Mouse (Mus musculus): ENCODE measurements around the gene Dner. TPM values are rescaled to one million over a fixed set of nuclear protein-coding genes. Genes with fewer than 3 reads are reported as not detected.

Gene Dner
- polyA plus RNA-seq, 1 experiment from 2014 or later, result 156 TPM

DNA sequence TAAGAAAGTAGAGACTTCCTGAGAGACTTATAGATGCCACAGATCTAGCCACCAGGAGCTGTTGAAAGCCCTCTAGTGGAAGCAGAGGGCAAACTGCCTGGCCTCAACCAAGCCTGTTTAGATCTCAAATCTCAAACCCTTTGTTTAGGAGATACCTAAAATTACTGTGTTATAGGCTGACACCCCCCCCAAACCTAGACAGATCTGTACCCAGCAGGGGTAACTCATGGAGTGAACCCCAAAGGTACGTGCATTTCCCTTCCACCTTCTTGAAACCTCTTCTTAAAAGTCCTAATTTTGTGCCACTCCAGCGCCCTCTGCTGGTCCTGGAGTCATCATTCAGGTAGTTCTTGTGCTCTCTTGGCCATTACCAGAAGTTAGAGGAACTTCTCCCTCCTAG lies 1.1 kb upstream of the Dner start:
- H3K27me3 ChIP-seq, result no peaks in the 10 kb centered on the region
- 0% methylated on average over 2 of the region's 2 CpGs for WGBS
- H3K9me3 ChIP-seq, result no peaks in the 10 kb centered on the region
- no peak overlapping the region for H3K27ac ChIP-seq
- no peak for ATAC-seq
- H3K4me2 ChIP-seq (replicated peaks), result peak overlapping the region; percentile 16
- H3K36me3 ChIP-seq, result no peaks in the 10 kb centered on the region
- no peak overlapping the region for H3K9ac ChIP-seq (replicated peaks)
- H3K4me1 ChIP-seq (replicated peaks), result peaks cover 29% of the 10 kb centered on the region
- no peak overlapping the region for H3K4me3 ChIP-seq (replicated peaks)

DNA sequence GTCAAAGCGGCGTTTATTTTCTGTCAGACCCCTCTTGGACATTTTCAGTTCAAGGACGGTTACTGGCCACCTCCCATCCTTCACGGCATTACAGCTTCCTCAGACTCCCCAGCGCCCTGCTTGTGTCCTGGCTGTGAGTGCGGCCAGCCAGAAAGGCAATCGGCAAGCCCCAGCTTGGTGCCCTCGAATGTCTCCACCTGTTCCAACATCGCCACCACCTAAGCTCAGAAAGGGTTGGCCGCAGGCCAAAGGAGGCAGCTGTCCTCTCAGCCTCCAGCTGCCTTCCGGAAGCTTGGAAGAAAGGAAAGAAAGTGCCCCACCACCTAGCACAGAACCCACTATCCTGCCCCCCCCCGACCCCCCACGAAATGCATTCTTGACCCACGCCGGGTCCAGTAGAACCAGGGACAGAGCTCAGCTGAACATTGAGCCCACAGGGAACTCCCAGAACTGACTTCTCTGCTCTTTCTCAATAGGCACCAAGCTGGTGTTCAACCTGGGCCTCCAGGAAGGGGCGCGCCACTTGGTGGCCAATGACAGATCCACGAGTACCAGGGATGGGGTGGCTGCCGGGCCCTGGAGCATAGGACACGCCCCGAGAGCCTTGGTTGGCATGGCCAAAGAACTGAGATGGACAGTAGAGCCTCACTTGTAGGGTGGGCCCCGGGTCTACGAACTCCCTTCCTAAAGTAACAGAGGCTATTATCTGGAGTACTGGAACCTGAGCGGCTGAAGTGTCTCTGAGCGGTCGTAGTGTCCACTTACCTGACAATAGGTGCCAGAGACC lies 1.1 kb downstream of the Dner start:
- Histone ChIP-seq H3K4me2 (replicated peaks) (peak overlapping the region; percentile 77), H3K9ac (replicated peaks) (peak overlapping the region; percentile 96), H3K4me1 (replicated peaks) (peaks cover 39% of the 10 kb centered on the region), H3K36me3 (no peaks in the 10 kb centered on the region), H3K9me3 (no peaks in the 10 kb centered on the region), H3K27me3 (no peaks in the 10 kb centered on the region), H3K27ac (peak overlapping the region; percentile 96), H3K4me3 (replicated peaks) (peak overlapping the region; percentile 93)
- ATAC-seq, result peak; percentile 74
- 9% methylated on average over 26 of the region's 26 CpGs for WGBS

DNA sequence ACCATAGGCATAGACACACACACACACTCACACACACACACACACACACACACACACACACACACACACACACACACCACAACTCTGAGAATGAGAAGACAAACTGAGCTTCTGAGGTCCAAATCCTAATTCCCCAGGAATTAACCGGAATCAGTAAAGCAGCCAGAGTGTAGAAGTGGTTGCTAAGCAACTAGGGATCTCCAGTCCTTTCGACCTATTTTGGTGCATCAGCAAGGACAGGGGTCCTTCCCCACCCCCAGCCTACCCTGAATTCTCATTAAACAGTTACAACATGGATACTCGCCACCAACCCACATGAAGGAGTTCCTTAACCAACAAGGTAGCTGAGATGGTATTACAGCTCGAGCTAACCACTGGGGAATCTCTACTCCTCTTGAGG lies 18.1 kb downstream of the Dner start:
- Histone ChIP-seq H3K9me3 (peaks cover 3% of the 10 kb centered on the region; the same call in 1 of the 2 replicates), H3K4me2 (replicated peaks) (no peak overlapping the region), H3K9ac (replicated peaks) (no peak overlapping the region), H3K4me1 (replicated peaks) (peaks cover 6% of the 10 kb centered on the region), H3K4me3 (replicated peaks) (no peak overlapping the region), H3K27me3 (no peaks in the 10 kb centered on the region), H3K36me3 (no peaks in the 10 kb centered on the region), H3K27ac (no peak overlapping the region)
- ATAC-seq, result no peak
- WGBS, result 49% methylated on average over 4 of the region's 4 CpGs

DNA sequence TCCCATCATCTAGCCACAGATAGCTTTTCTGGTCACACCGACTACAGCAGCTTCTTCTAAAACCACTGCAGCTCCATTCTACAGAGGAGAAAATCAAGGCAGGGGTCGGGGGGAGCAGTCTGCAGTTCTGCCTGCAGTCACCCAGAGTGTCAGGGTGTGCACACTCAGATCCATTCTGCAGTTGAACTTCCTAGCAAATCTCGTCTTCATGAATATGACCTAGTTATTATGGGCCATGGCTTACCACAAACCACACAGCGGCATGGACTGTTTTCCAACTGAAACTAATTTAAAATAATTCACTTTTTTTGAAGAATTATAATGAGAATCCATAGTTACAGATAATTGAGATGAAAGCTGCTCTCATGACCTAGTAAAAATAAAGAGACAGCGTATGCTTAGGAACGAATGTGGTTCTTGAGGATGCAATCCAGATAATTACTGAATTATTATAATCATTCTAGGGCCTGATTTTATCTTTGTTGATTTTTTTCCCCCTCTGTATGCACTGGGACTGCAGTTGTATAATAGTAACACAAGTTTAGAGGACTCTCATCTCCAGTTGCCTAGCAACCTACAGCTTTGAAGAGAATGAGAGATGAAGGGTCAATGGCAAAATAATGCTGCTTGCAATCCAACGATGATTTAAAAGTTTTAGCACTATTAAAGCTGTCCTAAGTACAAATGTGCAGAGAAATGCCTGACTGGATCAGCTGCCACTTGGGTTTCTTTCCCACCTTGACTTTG lies 27.7 kb downstream of the Dner start:
- H3K27me3 ChIP-seq, result no peaks in the 10 kb centered on the region
- no peak for ATAC-seq
- H3K4me2 ChIP-seq (replicated peaks), result no peak overlapping the region
- H3K9me3 ChIP-seq, result no peaks in the 10 kb centered on the region
- no peaks in the 10 kb centered on the region for H3K36me3 ChIP-seq
- 70% methylated on average over 7 of the region's 7 CpGs for whole genome bisulfite sequencing
- no peak overlapping the region for H3K9ac ChIP-seq (replicated peaks)
- H3K27ac ChIP-seq, result no peak overlapping the region
- peaks cover 15% of the 10 kb centered on the region for H3K4me1 ChIP-seq (replicated peaks)
- no peak overlapping the region for H3K4me3 ChIP-seq (replicated peaks)

DNA sequence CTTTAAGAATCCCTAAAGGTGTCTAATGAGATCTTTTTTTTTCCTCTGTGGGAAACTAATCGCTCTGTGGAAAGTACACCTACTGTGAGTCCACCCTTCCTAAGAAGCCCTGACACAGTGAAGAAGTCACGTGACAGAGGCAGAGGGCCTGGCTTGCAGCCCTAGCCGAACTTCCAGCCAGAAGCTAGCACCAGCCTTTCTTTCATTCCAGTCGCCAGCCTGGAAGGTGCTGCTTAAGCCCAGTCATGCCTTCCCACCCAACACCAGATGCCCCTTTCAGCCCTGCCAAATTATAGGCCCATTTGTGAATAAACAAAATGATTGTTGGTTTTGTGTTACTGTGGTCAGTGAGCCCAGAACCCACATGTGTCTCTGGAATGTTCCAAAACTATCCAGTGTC lies 28.4 kb downstream of the Dner start:
- Histone ChIP-seq H3K4me1 (replicated peaks) (peaks cover 15% of the 10 kb centered on the region), H3K36me3 (no peaks in the 10 kb centered on the region), H3K4me3 (replicated peaks) (no peak overlapping the region), H3K27ac (no peak overlapping the region), H3K9ac (replicated peaks) (no peak overlapping the region), H3K27me3 (no peaks in the 10 kb centered on the region), H3K9me3 (no peaks in the 10 kb centered on the region), H3K4me2 (replicated peaks) (no peak overlapping the region)
- 84% methylated on average over 4 of the region's 4 CpGs for WGBS
- no peak for ATAC-seq

DNA sequence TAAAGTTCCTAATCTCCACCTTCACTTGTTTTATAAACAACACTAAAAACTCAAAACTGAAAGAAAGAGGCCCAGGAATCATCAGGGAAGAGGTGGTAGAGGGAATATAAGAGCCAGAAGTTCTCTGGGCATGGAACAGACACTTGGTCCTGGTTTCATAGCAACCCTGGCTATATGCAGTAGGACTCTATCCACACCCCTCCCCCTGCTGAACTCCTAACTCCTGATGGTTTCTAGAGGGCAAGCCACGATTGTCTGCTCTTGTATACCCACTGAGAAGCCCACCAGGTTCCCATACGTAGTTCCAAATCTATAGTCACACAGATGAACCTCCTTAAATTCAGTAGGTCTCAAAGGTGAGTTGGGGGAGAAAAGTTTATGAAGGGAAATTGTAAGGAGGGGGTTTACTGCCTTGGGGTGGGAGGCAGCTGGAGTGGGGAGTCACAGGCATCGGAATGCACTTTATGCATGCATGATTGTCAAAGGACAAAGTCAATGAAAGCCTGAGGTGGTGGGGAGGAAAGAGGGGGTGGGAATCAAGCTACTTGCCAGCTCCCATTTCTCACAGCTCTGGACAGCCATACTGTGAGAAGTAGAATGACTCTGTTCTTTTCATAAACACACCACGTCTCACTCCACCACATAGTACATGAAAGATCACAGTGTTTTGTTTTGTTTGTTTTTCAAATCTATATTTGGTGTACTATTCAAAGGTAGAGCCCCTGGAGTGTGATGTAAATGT lies 31.5 kb downstream of the Dner start:
- Histone ChIP-seq H3K4me2 (replicated peaks) (no peak overlapping the region), H3K9me3 (no peaks in the 10 kb centered on the region), H3K9ac (replicated peaks) (no peak overlapping the region), H3K27ac (no peak overlapping the region), H3K27me3 (no peaks in the 10 kb centered on the region), H3K4me3 (replicated peaks) (no peak overlapping the region), H3K4me1 (replicated peaks) (peaks cover 24% of the 10 kb centered on the region), H3K36me3 (no peaks in the 10 kb centered on the region)
- WGBS, result 41% methylated on average over 4 of the region's 4 CpGs
- no peak for ATAC-seq

DNA sequence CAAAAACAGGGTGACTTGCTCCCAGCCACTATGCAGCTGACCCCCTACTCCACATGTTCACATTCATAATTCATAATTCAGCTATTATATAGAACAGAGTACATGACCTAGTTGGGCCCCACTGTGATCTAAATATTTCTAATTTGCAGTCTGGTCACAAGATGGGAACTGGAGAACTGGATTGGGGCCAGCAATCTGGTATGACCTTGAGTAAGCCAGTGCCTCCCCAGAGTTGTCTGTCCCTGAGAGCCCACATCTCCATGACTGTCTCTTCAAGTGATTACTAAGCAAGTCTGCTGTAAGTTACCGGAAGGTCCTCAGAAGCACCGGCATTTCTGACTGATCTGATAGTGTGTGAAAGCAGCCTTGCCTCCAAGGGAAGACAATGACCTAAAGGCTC lies 49.2 kb downstream of the Dner start:
- ATAC-seq, result no peak
- Histone ChIP-seq H3K9me3 (no peaks in the 10 kb centered on the region), H3K4me1 (replicated peaks) (peaks cover 5% of the 10 kb centered on the region; the same call in 1 of the 2 replicates), H3K27ac (no peak overlapping the region), H3K4me2 (replicated peaks) (no peak overlapping the region), H3K9ac (replicated peaks) (no peak overlapping the region), H3K36me3 (no peaks in the 10 kb centered on the region), H3K27me3 (no peaks in the 10 kb centered on the region), H3K4me3 (replicated peaks) (no peak overlapping the region)
- 93% methylated on average over 2 of the region's 2 CpGs for WGBS

DNA sequence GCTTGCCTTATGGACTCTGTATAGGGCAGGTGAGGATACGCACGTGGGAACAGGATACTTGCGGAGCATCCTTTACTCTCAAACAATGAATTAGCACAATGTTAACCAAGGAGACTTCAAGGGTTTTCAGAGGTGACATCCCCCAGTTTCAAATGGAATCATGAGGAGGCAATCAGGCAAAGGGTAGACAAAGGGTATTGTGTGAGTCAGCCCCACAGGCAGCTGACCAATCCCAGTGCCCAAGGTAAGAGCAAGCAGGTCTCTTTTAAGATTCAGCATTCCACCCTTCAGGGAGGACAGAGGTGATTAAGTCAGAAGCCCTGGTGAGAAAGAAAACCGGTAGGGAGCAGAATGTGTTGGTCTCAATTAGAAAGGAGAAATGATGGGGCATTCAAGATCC lies 55.6 kb downstream of the Dner start:
- no peaks in the 10 kb centered on the region for H3K27me3 ChIP-seq
- WGBS, result 64% methylated on average over 4 of the region's 4 CpGs
- H3K4me3 ChIP-seq (replicated peaks), result no peak overlapping the region
- H3K36me3 ChIP-seq, result no peaks in the 10 kb centered on the region
- no peak overlapping the region for H3K9ac ChIP-seq (replicated peaks)
- H3K4me2 ChIP-seq (replicated peaks), result no peak overlapping the region
- no peaks in the 10 kb centered on the region for H3K9me3 ChIP-seq
- H3K27ac ChIP-seq, result no peak overlapping the region
- ATAC-seq, result no peak
- peaks cover 30% of the 10 kb centered on the region for H3K4me1 ChIP-seq (replicated peaks)

DNA sequence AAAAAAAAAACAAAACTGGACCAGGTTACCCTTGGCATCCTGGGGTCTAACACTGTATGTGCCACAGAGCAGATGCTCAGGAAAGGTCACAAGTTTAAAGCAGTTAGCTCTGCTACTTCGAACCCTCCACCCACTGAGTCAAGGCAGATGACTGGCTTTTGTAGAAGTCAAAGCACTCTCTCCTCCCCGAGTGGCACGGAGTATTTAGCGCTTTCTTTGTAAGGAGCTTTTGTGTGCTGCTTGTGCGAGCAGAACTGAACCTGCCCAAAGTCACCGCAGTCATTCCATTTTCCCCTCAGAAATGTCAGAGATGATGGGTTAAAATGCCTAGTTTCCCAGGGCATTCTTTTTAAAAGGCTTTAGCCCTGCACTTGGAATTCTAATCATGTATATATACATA lies 59.1 kb downstream of the Dner start:
- peaks cover 25% of the 10 kb centered on the region for H3K4me1 ChIP-seq (replicated peaks)
- no peaks in the 10 kb centered on the region for H3K9me3 ChIP-seq
- H3K4me2 ChIP-seq (replicated peaks), result no peak overlapping the region
- no peak overlapping the region for H3K4me3 ChIP-seq (replicated peaks)
- H3K9ac ChIP-seq (replicated peaks), result no peak overlapping the region
- ATAC-seq, result no peak
- peak overlapping the region; percentile 60 for H3K27ac ChIP-seq
- no peaks in the 10 kb centered on the region for H3K36me3 ChIP-seq
- 7% methylated on average over 6 of the region's 6 CpGs for WGBS
- no peaks in the 10 kb centered on the region for H3K27me3 ChIP-seq

DNA sequence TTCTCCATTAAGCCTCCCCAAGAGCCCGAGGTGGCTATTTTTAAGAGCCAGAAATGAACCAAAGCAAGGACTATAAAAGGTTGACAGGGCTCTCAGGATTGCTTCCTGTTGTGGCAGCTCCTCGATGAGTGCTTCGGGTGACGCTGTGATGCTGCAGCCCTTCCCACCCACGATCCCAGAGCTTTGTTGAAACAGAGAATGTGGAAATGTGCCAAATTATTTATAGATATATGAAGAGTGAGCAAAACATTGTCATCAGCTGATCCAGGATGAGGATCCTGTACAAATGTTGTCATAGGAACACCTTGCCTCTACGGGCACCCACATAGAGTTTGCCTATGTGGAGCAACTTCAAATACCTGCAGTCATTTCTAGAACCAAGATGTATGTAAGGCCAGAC lies 67.8 kb downstream of the Dner start:
- no peaks in the 10 kb centered on the region for H3K27me3 ChIP-seq
- H3K9me3 ChIP-seq, result no peaks in the 10 kb centered on the region
- peaks cover 11% of the 10 kb centered on the region for H3K4me1 ChIP-seq (replicated peaks)
- 89% methylated on average over 6 of the region's 6 CpGs for WGBS
- H3K4me3 ChIP-seq (replicated peaks), result no peak overlapping the region
- H3K4me2 ChIP-seq (replicated peaks), result no peak overlapping the region
- ATAC-seq, result no peak
- no peaks in the 10 kb centered on the region for H3K36me3 ChIP-seq
- H3K9ac ChIP-seq (replicated peaks), result no peak overlapping the region
- no peak overlapping the region for H3K27ac ChIP-seq

DNA sequence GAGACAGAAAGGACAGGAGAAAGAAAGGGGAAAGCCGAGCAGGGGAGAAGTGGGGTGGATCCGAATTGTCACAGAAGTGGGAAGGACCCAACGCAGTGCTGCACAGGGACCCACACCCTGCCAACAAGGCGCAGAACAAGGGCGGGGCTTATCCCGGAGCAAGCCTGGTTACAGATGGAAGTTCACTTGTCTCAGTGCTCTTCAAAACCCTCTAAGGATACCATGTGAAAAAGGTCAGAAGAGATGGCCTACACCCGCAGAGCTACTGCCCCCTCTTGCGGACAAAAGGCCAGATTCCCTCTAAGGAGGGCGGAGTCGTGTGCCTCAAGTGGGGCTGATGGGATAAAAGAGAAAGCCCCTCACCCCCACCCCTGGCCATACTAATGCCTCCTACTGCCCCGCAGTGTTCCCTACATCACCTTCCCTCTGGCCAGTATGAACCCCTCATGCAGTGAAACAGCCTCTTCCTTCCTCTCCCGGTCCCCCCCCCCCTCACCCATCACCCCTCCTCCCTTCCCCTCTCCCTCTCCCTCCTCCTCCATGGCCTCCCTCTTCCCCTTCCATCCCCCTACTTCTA lies 73.0 kb downstream of the Dner start:
- peak; percentile 38; the same call in 1 of the 2 replicates for ATAC-seq
- Histone ChIP-seq H3K4me3 (replicated peaks) (no peak overlapping the region), H3K36me3 (no peaks in the 10 kb centered on the region), H3K9me3 (no peaks in the 10 kb centered on the region), H3K27me3 (no peaks in the 10 kb centered on the region), H3K27ac (no peak overlapping the region; the same call in 1 of the 2 replicates), H3K4me1 (replicated peaks) (peaks cover 47% of the 10 kb centered on the region), H3K9ac (replicated peaks) (no peak overlapping the region; the same call in 1 of the 2 replicates), H3K4me2 (replicated peaks) (no peak overlapping the region)
- WGBS, result 25% methylated on average over 12 of the region's 12 CpGs

DNA sequence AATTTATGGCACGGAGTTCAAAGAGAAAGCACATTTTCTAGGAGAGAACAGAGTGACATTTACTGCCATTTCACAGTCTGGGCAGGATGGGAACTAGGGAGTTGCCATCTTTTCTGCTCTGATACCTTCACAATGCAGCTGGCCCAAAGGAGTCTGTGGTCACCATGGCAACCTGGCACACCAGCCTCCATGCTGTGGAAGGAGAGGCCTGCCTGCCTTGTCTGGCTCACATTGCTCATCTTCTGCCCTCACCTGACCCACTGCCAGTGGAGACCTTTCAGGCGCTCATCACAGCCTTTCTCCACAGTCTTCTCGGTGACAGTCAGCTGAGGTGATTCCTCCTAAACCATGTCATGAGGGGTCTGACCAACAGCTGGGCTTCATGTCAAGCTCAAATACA lies 74.7 kb downstream of the Dner start:
- Histone ChIP-seq H3K4me3 (replicated peaks) (no peak overlapping the region), H3K9ac (replicated peaks) (0 out of 2 replicates have a peak overlapping the region, but pooled peaks have one; percentile 11), H3K36me3 (no peaks in the 10 kb centered on the region), H3K4me1 (replicated peaks) (peaks cover 61% of the 10 kb centered on the region), H3K9me3 (no peaks in the 10 kb centered on the region), H3K4me2 (replicated peaks) (no peak overlapping the region), H3K27me3 (no peaks in the 10 kb centered on the region), H3K27ac (peak overlapping the region; percentile 86)
- peak; percentile 86 for ATAC-seq
- WGBS, result 21% methylated on average over 3 of the region's 3 CpGs

Data from midbrain, embryonic 13.5 days (tissue).